Mouse (Mus musculus) kidney, adult 2 months (tissue): Measurements from ENCODE around the gene Hspbap1.

Source experiments
- CTCF ChIP-seq: fragments of 200-500 bp; conservative IDR thresholded peaks from 2 replicates; pipeline ENCODE4 v1.5.1; 2011; ENCODE audit warnings: low read depth, mild to moderate bottlenecking, control low read depth, low read length, moderate library complexity, mixed read lengths; ENCODE audit not compliant: insufficient read depth, insufficient read length
- POLR2A ChIP-seq: fragments of 200-500 bp; IDR thresholded peaks from one replicate; pipeline ENCODE4 v1.6.1; 2011; ENCODE audit warnings: low read depth, low read length, control low read depth

DNA sequence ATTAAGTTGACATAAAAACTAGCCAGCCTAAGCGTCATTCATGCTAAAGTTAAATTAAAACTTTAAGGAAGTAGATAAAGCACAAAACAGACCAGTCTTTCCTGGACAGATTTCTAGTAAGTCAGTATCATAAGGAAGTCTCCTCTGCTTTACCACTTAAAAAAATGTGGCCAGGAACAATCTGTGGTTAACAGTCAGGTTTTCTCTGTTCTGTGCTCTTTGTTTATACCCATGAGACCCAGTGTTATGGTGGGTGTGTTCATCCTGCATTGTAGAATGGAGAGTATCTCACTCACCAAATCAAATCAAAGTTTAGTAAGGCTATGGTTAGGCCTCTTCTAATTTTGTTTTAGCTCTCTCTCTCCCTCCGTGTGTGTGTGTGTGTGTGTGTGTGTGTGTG lies 4.7 kb upstream of the Hspbap1 start:
- TF ChIP-seq CTCF (no peak), POLR2A (no peak)
